Mouse (Mus musculus) bone marrow, adult 2 months (tissue): ENCODE data around the gene Siglec1. TPM values are rescaled to one million over a fixed set of nuclear protein-coding genes. Genes with fewer than 3 reads are reported as not detected.

ENCODE experiments used
- H3K27ac ChIP-seq: fragments of 200-500 bp; 2 replicates; pipeline ENCODE4 v1.5.1; 2012; ENCODE audit warnings: low read depth, mild to moderate bottlenecking, control low read depth, inconsistent platforms, low read length; ENCODE audit not compliant: control insufficient read depth, poor library complexity, insufficient read depth
- H3K4me1 ChIP-seq: fragments of 200-500 bp; 2 replicates; pipeline ENCODE4 v1.6.1; 2011; ENCODE audit warnings: low read length; ENCODE audit not compliant: control insufficient read depth, insufficient read depth
- H3K4me3 ChIP-seq: fragments of 200-500 bp; replicated peaks from 2 replicates; pipeline ENCODE3; 2011; ENCODE audit warnings: mild to moderate bottlenecking, low read depth, low read length, control low read depth; ENCODE audit not compliant: control insufficient read depth
- CTCF ChIP-seq: fragments of 200-500 bp; IDR thresholded peaks from 2 replicates; pipeline ENCODE4 v1.5.1; 2011; ENCODE audit warnings: low read length, control low read depth; ENCODE audit not compliant: control insufficient read depth, insufficient read depth
- POLR2A ChIP-seq: fragments of 200-500 bp; IDR thresholded peaks from 2 replicates; pipeline ENCODE4 v1.6.1; 2011; ENCODE audit warnings: low read depth, mild to moderate bottlenecking, control low read depth, low read length, borderline replicate concordance; ENCODE audit not compliant: control insufficient read depth
- WGBS: fragments of 180-500 bp; shearing (Covaris S2); methylation state at CpG from one replicate; pipeline ENCODE4 v1.1.7; 2018; 5-methylcytosine and 5-hydroxymethylcytosine counted together
- polyA plus RNA-seq: library from polyadenylated mRNA; stranded (reverse); fragments of >200 nt; gene quantifications from 2 replicates; pipeline ENCODE4 v1.2.4, GENCODE M21; 2011; ENCODE audit warnings: low replicate concordance; ENCODE audit not compliant: missing spikeins, insufficient read depth, insufficient read length

Siglec1 gene
- polyA plus RNA-seq, 1 experiment = 6.2 TPM

- TF ChIP-seq CTCF = no peak
- WGBS = 72% methylated on average over 9 of the region's 9 CpGs
- no peak overlapping the region for H3K27ac ChIP-seq
- H3K4me1 ChIP-seq = no peaks in the 10 kb centered on the region
- H3K4me3 ChIP-seq = no peak overlapping the region
Observed at GRCm38 (mm10) chr2:131059781-131060540, 26.6 kb downstream of the Siglec1 start.

- Histone ChIP-seq H3K4me3 (no peak overlapping the region), H3K27ac (no peak overlapping the region), H3K4me1 (no peaks in the 10 kb centered on the region)
- 47% methylated on average over 1 of the region's 1 CpGs for WGBS
- TF ChIP-seq CTCF (no peak), POLR2A (no peak)
Observed at GRCm38 (mm10) chr2:131059377-131059776, 27.2 kb downstream of the Siglec1 start.

- WGBS = 90% methylated on average over 8 of the region's 8 CpGs
- TF ChIP-seq POLR2A (no peak), CTCF (no peak)
Observed at GRCm38 (mm10) chr2:131058672-131059071, 27.9 kb downstream of the Siglec1 start.

GRCm38 (mm10) chr2:131056191-131056590 lies 30.4 kb downstream of the Siglec1 start:
- 2% methylated on average over 10 of the region's 10 CpGs for WGBS
- TF ChIP-seq POLR2A = no peak
- TF ChIP-seq CTCF = peak; percentile 49
- peaks cover 1% of the 10 kb centered on the region; the same call in 1 of the 2 replicates for H3K4me1 ChIP-seq

More at GRCm38 (mm10) chr2:131058672-131059071, 27.9 kb downstream of the Siglec1 start:
- Histone ChIP-seq H3K4me1 (no peaks in the 10 kb centered on the region), H3K4me3 (no peak overlapping the region), H3K27ac (no peak overlapping the region)

DNA sequence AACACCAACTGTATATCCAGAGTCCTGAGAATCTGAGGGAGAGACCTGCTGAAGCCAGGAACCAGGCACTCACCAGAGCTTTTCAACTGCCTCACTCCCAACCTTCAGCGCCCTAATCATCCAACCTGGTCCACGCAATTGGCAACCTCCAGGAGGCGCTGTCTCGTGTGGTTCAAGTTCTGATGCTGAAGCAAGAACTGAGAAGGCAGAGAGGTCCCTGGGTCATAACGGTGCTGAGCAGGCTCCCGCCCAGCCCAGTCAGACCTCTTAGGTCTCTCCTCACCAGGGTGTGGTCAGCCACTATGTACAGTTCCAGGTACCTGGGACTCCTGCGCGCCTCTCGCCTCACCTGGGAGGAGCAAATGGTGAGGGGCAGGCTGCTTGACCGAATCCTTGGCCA lies 30.9 kb downstream of the Siglec1 start:
- no peak for TF ChIP-seq POLR2A
- TF ChIP-seq CTCF = peak; percentile 78
- H3K4me3 ChIP-seq = peak overlapping the region; percentile 59
- 10% methylated on average over 10 of the region's 10 CpGs for WGBS
- peak overlapping the region; percentile 26 for H3K27ac ChIP-seq
- peaks cover 1% of the 10 kb centered on the region; the same call in 1 of the 2 replicates for H3K4me1 ChIP-seq

More at GRCm38 (mm10) chr2:131056191-131056590, 30.4 kb downstream of the Siglec1 start:
- H3K27ac ChIP-seq = no peak overlapping the region
- no peak overlapping the region for H3K4me3 ChIP-seq

GRCm38 (mm10) chr2:131054646-131055264 lies 31.8 kb downstream of the Siglec1 start:
- peak overlapping the region; percentile 59 for H3K4me3 ChIP-seq
- no peak for TF ChIP-seq CTCF
- no peak; the same call in 1 of the 2 replicates for TF ChIP-seq POLR2A
- peak overlapping the region; percentile 30 for H3K27ac ChIP-seq
- H3K4me1 ChIP-seq = peaks cover 1% of the 10 kb centered on the region; the same call in 1 of the 2 replicates
- WGBS = 5% methylated on average over 21 of the region's 21 CpGs

DNA sequence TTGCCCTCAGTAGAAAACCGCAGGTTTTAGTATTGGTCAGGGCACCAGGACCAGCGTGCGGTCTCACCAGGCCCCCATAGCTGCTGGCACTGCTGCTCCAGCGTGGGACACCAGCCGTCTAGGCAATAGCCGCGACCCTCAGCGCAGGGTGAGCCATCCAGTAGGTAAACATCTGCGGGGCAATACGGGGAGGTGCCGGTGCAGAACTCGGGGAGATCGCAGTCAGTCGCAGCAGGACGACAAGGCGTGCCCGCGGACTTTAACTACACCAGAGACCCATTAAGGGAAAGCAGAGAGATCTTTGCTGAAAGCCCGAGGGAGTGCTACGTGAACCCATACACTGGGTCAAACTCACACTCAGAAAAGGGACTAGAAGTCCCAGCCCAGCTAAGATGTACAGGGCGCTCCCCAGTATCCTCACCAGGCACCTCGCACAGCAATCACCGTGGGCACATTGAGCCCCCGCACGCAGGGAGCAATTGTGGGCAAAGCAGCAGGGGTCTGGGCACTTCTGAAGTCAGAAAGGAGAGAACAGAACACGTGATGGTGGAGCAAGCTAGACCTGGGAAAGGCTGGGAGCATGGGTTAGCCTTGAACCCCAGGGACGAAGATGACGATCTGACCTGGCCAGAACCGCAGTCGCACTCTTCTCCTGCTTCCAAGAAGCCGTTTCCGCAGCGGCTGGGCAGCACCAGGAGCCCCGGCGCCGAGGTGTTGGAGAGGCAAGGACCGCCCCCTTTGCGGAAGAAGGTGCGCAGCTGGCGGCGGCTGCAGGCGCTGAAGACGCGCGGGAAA lies 32.5 kb downstream of the Siglec1 start:
- WGBS = 2% methylated on average over 45 of the region's 45 CpGs
- TF ChIP-seq CTCF (no peak), POLR2A (peak; percentile 19; the same call in 1 of the 2 replicates)
- Histone ChIP-seq H3K27ac (peak overlapping the region; percentile 30), H3K4me1 (peaks cover 1% of the 10 kb centered on the region; the same call in 1 of the 2 replicates), H3K4me3 (peak overlapping the region; percentile 55)

DNA sequence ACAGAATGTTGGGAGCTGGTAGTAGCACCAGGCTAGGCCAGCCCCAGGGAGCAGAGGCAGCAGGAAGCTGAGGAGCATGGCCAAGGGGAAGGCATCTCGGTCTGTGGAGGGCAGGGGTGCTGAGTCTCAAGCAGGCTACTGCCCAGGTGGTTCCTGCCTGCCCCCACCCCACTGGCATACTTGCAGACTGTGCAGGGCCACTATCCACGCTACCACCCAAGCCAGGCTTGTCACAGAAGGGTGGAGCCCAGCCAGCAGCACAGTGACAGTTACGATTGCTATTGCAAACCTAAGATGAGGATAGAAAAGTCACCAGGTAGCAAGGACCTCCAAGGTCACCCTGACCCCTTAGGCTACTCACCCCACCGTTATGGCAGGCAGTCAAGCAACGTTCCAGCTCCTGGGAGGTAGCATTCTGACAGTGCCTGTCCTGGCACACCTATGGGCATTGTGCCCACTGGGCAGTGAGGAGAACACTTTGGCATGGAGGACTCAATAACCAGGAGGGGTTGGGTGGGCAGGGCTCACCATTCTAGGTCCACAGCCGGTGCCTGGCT lies 33.6 kb downstream of the Siglec1 start:
- Histone ChIP-seq H3K4me3 (peak overlapping the region; percentile 54), H3K4me1 (peaks cover 1% of the 10 kb centered on the region; the same call in 1 of the 2 replicates), H3K27ac (peak overlapping the region; percentile 44)
- 51% methylated on average over 6 of the region's 6 CpGs for WGBS
- TF ChIP-seq POLR2A (peak; percentile 62; the same call in 1 of the 2 replicates), CTCF (0 out of 2 replicates have a peak, but pooled peaks have one; percentile 11)
